Mouse (Mus musculus): ENCODE measurements around the gene Scgb1b10.
"Not testable (repeated sequence)": the region's sequence is repeated elsewhere in the genome, so short reads cannot be mapped to it uniquely, and the experiment has no call there.

The Scgb1b10 gene

GRCm38 (mm10) chr7:32100553-32100952 is at the start of gene Scgb1b10:
TSS of gene Scgb1b10 (plus strand) at chr7:32100853.
- not testable (repeated sequence) for DNase-seq (ENCODE audit: low spot score in 2 of 2)

Measured in urinary bladder, adult 18-20 months (tissue).